Mouse (Mus musculus): Measurements from ENCODE around the gene Gm10801. TPM values are rescaled to one million over a fixed set of nuclear protein-coding genes. Genes with fewer than 3 reads are reported as not detected.
"Not testable (repeated sequence)": the region's sequence is repeated elsewhere in the genome, so short reads cannot be mapped to it uniquely, and the experiment has no call there.

Gm10801 gene
- total RNA-seq (2021): 1 to 10 TPM in 1 of 2 experiments, not detected in 1; 1.2 TPM

DNA sequence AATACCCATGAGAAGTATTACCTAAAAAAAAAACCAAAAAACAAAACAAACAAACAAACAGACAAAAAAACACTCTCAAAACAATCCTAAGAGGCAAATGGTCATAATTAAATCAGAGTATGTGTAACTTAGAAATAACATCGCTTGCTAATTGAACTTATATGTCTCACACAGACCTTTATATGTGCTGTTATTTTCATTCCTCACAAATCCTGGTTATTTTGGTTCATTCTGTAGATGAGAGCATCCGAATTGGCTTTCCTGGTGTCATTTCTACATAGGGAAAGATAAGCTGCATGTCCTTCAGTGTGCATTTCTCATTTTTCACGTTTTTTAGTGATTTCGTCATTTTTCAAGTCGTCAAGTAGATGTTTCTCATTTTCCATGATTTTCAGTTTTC lies at the start of gene Gm10801:
Gene Gm10801, plus strand, starts transcription at position 301 of the 400 bp plus-strand sequence.
- DNase-seq (ENCODE audit: extremely low spot score in 1 of 2, low spot score in 2 of 2); intact Hi-C loops (cut with DNase I): not testable (repeated sequence)

DNA sequence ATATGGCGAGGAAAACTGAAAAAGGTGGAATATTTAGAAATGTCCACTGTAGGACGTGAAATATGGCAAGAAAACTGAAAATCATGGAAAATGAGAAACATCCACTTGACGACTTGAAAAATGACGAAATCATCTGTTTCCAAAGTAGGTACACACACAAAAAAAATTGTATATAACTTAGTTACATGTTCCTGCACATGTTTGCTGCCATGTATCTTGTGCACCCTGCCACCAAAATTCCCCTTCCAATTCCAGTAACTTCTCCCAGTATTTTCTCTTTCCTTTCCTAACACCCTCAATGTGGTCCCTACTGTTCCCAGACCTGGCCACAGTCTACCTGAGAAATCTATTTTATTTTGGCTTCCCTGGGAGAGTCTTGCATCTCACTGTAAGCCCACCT lies 5.2 kb downstream of the Gm10801 start, which contains the start of gene Gm10800:
Gene Gm10800, minus strand, starts transcription at position 101 of the 400 bp plus-strand sequence.
- intact Hi-C loops (cut with DNase I): not testable (repeated sequence)

DNA sequence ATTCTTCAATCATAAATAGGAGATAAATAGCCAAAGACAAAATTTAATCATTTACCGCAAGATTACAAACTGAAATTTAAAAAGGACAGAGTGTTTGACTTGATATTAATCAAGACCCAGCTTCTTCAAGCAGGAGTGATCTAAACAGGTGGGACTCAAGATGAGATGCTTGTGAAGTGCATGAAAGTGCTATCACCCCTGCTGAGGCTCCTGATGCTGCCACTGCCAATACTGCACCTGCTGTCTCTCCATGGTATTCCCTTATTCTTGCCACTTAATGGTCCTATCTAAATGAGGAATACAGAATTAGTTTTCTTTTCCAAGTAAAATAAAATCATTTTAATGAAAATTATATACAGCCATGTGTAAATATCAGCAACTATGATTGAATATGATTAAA lies 35.5 kb downstream of the Gm10801 start:
- no peak for DNase-seq (ENCODE audit: extremely low spot score in 1 of 2, low spot score in 2 of 2)
- intact Hi-C loops (cut with DNase I): no loop called here

More for the DNA sequence above, 5.2 kb downstream of the Gm10801 start, which contains the start of gene Gm10800:
- DNase-seq (ENCODE audit: extremely low spot score in 1 of 2, low spot score in 2 of 2): not testable (repeated sequence)

Other genes with a start within 250 kb of the Gm10801 start
- 1 to 10 TPM; 1.7 to 1.9 TPM for gene Gm10800, start 5.1 kb downstream of the Gm10801 start, total RNA-seq (2021)

Measured in left cerebral cortex, postnatal 10 days (tissue).